Mouse (Mus musculus) stomach, postnatal 0 days (tissue): Measurements from ENCODE around the gene Samd4b.

Experiments used
- CTCF ChIP-seq: IDR thresholded peaks from 2 replicates; pipeline ENCODE4 v1.5.1; 2016; ENCODE audit warnings: antibody characterized with exemption, low read depth, mild to moderate bottlenecking, moderate library complexity
- EP300 ChIP-seq: optimal IDR thresholded peaks from 2 replicates; pipeline ENCODE3; 2016; ENCODE audit warnings: antibody characterized with exemption

DNA sequence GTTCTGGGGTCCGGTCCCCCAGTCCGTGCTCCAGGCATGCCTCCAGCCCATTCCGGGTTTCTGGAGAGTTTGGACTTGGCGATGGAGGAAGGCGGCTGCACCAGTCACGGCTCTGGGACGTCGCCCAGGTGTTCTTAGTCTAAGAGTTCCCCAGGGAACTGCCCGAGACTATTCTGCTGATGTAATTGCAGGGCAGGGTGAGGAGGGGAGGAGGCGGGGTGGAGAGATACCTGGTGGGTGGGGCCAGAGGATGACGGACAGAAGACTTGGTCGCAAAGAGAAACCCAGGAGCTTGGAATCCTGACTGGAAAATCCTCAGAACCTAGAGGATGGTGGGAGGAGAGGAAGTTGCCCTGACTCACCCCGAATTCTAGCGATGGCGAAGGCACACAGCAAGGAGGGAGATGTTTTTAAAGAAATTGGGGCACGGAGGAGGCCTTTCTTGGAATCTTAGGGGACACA is 109.9 kb downstream of the Samd4b start:
- TF ChIP-seq CTCF (no peak), EP300 (no peak)
